Mouse (Mus musculus): ENCODE data around the gene Olfr533.

DNA sequence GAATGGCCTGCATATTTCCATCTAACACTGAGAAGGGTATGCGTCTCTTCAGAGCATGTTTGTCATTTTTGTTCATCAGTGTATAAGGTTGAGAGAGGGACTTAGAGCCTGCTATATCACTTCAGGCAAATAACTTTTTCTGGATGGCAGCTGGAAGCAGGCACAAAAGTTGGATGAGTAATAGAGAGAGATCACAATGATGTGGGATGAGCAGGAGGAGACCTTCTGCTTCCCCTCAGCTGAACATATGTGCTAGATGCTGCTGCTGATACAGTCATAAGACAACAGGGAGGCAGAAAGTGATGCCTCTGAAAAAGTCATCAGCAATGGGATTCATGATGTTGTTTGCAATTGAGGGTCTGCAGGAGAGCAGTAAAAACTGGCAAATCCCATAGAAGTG lies 15.6 kb downstream of the Olfr533 start:
- TF ChIP-seq CTCF (IDR thresholded peaks at IDR 0.05; ENCODE audit: extremely low read depth, insufficient read length, insufficient replicate concordance, low read depth, low read length) (no peak), POLR2A (IDR thresholded peaks at IDR 0.05; ENCODE audit: low read depth, low read length) (no peak)
